Mouse (Mus musculus) right cerebral cortex, adult 18-20 months (tissue): ENCODE results near the gene Mrps35.

Experiments
- DNase-seq: peaks from one replicate; pipeline ENCODE4 v3.0.0; 2022; ENCODE audit warnings: mixed read lengths

Gene Mrps35

DNA sequence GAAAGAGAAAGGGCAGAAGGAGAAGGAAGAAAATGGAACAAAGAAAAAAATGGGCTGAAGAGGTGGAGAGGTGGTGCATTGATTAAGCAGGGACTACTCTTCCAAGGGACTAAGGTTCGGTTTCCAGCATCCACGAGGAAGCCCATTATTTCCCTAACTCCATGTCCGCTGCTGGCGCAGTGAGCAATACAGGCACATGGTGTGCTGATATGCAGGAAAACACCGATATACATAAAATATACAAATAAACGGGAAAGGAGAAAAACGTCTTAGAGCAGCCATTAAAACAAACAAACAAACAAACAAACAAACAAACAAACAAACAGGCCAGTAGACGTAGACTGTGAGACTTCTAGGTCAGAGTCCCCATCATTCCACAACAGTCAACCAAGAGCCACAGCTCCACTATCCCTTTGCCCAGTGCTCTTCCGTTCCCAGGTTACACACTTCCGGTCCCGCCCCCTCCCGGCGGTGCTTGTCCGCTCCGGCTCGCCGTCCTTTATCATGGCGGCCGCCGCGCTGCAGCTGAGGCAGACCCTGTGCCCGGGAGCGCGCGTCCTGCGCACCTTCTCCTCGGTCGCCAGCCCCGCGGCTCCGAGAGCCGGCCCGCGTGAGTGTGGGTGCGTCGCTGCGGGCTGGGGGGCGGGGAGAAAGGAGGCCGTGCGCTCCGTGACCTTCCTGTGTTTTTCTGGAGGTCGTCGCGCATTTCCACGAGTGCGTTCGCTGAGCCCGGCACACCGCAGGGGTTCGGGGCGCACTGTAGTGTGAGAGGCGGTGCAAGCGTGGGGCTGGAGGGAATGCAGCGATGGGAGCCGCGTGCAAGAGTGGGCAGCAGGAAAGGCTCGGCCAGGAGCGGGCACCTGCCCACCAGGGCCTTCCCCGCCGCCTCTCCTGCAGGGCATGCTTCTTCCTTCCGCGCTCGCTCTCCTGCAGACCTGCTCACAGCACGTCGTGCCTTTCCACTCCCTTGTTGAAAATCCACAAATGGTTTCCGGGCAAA lies at the start of gene Mrps35:
Mrps35 (plus strand) TSS at position 474 of the 1,000 bp plus-strand sequence.
- peak; percentile 92 for DNase-seq

DNA sequence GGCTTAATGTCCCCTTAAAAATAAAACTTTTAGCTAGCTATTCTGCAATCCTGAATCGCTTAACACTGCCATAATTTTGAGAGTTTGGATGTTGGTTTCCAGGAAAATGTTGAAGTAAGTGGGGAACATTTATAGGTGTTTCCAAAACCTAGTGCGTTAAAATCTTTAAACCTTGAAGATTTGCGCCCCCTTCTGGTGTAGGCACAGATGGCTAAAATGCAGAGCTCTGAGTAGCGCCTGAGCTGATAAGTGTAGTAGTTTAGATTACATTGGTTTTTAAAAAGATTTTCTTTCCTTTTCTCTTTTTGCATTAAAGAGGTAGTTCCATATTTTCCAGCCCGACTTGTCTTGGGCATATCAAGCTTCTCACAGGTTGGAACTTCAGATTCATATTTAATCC lies 48.3 kb upstream of the Mrps35 start:
- DNase-seq = peak; percentile 65

DNA sequence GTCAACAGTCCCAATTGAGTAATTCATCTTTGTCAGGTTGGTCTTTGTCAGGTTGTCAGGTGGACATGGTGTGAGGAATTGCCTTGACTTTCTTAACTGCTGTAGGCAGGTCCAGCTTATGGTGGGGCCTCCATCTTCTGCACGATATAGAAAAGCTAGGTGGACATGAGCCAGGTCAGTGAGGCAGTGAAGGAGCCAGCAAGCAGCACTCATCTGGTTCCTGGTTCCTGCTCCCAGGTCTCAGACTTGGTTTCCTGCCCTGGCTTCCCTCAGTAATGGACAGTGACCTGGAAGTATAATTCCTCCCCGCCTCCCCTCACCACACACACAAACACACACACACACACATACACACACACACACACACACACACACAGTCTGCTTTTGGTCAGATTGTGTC lies 47.2 kb upstream of the Mrps35 start:
- no peak for DNase-seq

DNA sequence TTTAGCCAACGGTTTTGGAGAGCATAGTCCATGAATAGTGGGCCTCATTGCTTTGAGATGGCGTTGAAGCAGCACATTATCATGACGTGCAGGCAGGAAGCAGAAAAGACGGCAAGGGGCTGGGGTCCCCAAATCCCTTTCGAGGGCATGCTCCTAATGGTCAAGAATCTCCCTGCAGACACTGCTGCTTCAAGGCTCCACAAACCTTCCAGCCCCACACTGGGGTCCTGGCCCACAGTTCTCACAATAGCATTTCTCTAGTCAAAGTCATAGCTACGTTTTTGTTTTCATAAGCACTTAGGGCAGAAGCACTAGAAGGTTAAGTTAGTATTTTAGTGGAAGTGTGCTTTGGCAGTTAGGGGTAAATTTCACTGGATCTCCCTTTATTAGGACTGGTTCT lies 46.7 kb upstream of the Mrps35 start:
- DNase-seq = no peak

DNA sequence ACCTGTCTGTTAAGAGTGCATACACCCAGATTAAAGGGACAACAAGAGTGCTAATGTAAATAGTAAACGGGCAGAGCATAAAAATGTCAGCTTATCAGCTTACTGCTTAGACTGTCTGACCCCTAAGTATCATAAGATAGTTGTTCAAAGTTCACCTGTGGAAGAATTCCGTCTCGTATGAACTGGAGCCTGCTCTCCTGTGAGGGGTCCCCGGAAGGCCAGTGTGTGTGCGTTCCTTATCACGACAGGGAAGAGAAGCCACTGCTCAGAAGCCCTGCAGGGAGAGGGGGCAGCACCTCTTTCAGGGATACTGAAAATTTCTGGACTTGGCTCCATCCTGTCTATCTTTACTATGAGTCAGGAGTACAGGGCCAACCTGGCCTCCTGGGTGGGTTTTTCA lies 45.6 kb upstream of the Mrps35 start:
- DNase-seq = no peak

DNA sequence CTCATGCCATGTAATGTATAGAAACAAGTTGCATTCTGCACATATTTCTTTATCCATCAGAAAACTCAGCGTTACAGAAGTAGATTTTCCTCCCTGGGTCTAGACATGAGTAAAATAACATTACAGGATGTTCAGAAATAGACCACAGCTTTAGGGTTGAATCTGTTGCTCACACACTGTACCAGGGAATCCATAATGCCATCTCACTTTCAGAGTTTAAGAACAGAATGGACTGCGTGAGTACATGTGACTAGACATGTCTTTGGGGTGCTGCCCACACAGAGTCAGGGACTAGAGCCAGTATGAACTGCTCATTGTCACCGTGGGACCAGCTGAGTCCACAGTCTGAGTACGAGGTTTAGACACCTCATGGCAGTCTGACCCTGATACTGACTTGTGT lies 43.9 kb upstream of the Mrps35 start:
- DNase-seq = no peak

DNA sequence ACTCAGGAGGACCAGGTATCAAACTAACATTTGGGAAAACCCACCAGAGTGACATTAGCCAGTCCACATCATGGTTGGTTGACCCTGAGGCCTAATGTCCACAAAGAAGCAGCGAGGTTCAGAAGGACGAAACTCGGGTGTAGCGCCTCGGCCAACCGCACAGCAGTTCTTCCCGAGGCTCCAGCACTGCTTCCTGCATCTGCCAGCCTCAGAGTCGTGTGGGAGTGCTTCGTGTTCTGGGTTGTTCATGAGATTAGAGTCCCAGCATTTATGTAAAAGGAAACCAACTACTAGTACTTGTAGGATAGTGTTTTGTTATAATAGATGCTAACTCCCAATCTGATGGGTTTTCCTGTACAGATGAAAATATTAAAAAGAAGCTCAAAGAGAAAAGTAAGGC lies 43.3 kb upstream of the Mrps35 start:
- peak; percentile 69 for DNase-seq

DNA sequence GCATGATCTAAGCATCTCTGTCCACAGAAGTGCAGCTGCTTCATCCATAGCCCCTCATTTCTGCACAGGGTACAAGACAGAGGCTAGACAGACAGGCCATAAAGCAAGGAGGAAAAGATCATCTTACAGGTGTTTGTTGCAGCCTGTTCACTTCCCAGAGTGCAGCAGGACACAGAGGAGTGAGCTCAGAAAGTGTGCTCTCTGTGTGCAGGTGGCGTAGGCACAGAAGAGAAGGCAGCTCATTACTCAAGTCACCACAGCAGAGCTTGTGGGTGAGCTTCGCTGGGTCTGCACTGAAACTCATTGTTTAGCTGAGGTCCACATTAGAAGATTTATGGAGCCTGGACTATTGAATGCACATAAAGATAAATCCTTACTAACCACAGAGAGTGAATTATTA lies 42.8 kb upstream of the Mrps35 start:
- DNase-seq = peak; percentile 30

DNA sequence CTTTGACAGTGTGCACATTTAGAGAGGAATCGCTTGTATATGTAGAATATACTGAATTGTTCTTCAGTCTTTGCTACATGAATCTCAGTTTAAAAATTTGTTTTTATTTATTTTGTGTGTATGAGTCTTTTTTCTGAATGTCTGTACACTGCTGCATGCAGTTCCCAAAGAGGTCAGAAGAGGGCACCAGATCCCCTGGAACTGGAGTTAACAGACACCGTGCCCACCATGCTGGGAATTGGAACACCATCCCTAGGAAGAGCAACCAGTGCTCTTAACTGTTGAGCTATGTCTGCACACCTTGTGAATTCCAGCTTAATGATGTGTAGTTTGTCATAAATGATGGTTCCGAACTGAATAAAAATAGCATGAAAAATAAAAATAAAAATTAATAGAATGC lies 34.4 kb upstream of the Mrps35 start:
- no peak for DNase-seq

DNA sequence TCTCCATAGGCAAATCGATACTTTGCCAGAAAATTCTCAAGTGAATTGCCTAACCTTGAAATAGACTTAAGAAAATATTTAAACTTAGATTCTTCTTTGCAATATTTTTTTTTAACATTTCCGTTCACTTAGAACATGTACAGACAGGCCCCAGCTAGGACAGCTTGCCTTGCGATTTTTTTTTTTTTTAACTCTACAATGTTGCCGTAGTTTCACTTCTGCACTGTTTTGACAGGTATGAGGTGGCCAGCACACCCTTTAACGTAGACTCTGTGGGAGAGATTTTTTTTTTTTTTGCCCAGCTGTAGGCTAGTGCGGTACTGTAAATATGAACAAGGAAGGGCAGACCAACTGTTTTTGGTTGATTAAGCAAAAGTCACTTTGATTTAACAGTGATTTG lies 32.2 kb upstream of the Mrps35 start:
- DNase-seq = no peak

DNA sequence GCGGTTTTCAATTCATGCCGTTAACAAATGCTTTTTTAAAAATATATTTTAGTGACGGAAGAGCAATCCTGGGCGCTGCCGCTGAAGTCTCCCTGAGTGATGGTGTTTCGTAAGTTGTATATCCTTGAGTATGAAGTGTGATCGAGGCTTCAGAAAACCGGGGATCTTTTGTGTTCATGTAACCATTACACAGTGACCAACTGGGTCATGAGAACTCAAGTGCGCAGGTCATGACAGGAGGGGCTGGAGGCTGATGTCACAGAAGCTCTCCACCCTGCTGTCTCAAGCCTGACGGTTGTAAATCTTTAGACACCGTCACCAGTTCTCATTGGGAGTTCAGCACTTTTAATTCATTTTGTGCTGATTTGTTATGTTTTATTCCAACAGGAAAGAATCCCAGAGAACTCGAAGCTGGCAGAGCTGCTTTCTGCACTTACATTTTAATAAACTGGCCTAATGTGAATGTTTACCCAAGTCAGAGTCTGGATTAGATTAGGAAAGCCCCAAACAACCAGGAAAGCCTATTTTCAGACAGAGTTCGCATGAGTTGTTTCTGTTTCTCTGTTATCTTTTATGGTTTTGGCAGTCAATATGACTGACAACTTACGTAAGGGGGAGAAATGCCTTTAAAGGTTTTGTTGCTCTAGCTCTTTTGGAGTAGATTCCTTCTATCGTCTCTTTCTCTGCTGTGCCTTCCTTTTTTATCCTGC lies 31.6 kb upstream of the Mrps35 start:
- DNase-seq = no peak

DNA sequence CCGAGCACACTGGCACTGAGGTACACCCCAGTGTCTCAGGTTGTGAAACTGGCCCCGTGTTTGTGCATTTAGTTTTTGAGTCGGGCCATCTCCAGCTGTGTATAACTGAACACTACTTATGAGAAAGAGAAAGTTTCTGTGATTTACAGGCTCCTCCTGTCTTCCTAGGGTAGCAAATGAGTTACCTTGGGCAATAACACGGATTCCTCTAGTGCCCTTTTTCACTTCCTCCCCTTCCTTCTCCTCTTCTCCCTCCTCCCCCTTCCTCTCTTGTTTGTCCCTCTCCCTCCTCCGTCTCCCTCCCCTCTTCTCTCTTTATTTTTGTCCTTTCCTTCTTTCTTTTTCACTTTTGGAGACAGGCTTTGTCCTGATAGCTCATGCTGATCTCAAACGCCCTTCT lies 31.0 kb upstream of the Mrps35 start:
- DNase-seq = no peak

DNA sequence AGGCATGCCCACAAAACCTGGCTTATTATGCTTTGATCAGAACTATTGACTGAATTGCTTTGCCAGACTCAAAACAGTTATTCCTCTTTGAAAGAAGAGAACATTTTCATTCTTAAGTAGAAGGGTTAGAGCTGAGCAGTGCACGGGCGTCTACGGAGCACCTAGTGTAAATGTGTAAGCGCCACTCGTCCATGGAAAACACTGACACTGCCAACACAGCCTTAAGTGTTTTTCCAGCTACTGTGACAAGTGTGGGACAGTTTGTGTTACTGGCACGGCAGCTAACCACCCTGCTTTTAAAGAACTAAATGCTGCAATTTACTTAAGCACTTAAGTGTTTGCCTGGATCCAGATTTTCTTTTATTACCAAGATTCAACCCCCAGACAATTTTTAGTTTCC lies 30.6 kb upstream of the Mrps35 start:
- DNase-seq = no peak

DNA sequence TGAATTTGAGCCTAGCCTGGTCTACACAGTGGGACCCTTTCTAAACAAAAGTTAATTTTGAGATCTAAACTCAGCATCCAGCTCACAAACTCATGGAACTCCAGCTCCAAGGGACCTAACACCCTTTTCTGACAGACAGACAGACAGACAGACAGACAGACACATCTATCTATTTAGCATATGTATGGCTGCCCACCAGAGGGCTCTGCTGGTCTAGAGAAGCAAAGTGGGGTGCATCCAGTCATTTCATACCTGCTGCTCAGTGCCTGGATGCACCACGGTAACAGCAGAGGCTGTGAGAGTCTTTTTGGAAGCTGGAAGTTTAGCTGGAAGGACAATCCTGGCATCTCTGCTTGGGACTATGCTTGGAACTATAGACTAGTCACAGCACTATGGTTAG lies 29.0 kb upstream of the Mrps35 start:
- DNase-seq = no peak

DNA sequence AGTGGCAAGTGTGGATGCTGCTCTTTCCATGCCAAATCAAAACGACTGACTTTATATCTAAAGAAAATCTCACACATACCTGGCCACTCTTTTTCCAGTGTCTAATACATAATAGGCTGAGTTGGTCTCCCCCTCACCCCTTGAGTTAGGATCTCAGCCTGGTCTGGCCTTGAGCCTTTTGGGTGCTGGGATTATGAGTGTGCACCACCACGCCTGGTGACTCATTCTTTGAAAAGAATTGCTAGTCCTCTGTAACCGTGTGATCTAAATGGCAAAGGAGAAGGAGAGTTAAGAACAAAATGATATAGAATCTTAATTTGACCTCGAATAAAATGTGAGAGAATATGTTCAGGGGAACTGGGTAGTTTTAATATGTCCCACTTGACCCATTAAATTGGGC lies 24.7 kb upstream of the Mrps35 start:
- DNase-seq = no peak

DNA sequence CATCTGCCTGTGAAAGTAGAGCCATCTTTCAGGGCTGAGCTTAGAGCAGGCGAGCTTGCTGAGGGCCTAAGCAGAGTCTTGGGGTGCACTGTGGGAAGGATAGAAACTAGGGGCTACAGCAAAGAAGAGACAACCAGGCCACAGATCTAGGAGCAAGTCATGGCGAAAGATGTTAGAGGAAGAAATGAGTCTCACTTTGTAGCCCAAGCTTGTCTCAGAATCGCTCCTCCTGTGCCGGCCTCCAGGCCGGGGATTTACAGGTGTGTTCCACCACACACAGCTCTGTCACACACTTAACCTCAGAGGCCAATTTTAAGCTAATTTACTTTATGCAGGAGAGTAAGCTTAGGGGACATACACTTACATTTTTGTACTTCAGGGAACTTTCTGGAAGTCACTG lies 24.2 kb upstream of the Mrps35 start:
- DNase-seq = no peak

DNA sequence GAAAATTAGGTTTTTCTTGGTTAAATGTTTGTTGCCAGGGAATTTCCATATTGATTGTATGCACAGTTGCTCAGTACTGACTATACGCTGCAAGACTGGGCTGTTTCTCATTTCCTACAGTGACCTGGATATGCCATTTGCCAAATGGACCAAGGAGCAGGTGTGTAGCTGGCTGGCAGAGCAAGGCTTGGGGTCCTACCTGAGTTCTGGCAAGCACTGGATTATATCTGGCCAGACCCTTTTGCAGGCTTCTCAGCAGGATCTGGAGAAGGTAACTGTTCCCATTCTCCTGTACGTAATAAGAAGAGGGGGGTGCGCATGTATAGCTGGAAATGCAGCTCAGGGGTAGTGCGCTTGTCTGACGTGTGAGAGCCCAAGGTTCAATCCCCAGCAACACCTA lies 21.4 kb upstream of the Mrps35 start:
- DNase-seq = no peak

DNA sequence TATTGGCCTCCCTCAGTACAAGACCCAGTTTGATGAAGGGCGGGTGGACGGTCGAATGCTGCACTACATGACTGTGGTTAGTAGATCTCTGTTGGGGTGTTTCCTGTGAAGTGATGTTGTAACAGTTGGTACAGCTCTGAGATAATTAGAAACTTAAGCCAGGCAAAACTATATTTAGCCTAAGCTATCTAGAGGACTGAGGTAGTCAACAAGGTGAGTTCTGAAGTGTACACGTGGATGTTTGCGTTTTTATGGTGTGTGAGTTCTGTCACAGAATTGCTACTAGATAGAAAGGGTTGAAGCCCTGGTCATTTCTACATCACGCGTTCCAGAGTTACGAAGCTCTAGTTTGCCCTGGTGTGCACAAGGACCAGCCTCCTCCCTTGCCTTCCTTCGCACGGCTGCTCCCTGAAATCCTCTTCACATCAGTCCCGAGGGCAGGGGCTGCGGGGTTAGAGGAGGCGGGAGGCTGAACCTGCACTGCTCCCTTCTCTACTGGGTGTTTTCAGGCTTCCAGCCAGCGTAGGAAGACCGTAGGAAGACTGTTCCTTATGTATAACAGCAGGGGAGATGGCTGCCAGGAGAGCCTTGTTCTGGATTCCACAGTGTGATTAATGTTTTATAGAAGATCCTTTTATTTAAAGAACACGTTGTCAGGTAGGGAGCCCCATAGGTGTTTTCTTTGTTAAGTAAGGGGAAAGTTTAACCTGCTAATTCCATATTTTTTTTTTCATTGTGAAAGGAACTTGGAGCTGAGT lies 20.0 kb upstream of the Mrps35 start:
- peak; percentile 20 for DNase-seq

DNA sequence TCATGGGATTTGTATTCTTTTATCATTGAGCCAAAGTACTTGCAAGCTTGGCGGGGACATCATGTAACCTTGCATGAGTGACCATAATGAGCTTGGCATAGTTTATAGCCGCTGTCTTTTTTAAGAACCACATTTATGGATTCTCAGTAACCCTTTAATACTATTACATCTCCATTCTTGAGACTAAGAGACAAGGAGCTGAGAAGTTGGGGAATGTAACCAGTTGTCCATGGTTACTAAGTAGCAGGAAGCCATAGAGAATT lies 19.5 kb upstream of the Mrps35 start:
- no peak for DNase-seq

DNA sequence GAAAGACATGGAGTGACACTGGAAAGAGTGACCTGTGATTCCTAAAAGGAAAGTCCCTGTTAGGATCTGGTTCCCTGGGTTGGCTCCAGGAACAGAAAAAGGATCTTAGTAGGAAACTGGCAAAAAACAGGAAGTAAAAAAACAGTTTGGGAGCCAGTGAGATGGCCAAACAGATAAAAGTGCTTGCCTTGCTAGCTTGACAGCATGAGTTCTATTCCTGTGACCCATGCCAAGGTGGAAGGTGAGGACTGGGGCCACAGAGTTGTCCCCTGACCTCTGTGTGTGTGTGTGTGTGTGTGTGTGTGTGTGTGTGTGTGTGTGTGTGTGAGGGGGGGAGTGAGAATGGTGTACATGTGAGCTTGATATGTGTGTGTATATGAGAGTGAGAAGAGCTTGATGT lies 19.0 kb upstream of the Mrps35 start:
- DNase-seq = no peak

DNA sequence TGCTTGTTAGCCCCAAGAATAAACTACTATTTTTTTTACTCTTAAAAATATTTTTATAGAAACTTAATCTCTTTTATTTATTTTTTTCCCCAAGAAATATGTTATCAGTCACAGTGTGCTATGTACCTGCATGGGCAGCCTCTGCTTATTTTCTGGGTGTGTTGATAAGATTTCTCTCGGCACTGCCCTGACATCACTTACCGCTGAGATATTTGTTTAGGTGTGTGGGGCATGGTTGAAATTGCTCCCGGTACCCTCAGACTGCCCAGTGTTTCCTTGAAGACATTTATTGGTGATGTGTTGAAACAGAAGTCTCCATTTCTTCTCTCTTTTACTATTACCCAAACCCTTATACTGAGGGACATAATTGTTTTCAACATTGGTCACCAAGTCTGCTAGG lies 17.8 kb upstream of the Mrps35 start:
- no peak for DNase-seq

DNA sequence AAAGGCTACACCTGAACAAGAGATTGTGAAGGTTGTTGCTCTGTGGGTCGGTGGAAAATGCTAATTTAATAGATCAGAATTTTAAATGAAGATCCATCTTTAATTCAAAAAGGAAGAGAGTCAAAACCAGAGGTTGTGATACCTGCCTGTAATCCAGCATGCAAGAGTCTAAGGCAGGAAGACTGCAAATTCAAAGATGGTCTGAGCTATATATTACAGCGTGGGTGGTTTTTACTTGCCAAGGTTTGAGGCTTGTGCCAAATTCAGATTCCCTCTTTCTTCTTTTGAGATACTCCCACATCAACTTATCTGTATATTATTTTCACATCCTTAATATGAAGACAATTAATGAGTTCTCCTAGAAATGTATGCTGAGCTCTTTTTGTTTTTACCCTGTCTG lies 14.2 kb upstream of the Mrps35 start:
- no peak for DNase-seq

DNA sequence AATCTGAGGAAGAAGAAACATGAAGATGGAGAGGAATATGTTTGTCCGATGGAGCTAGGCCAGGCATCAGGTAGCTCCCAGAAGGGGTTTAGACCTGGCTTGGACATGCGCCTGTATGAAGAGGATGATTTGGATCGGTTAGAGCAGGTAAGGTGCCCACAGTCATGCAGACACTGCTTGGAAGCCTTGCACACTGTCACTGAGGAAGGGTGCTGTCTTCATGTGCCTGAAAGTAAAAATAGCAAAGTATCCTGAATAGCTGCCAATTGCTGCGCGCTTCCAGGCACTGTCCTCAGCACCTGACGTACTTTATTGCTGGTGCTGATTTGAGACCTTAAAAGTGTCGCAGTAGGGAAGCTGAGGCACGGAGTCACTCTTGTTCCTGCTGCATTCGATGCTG lies 13.0 kb upstream of the Mrps35 start:
- DNase-seq = no peak
